Mouse (Mus musculus): ENCODE measurements around the gene Os9. TPM values are rescaled to one million over a fixed set of nuclear protein-coding genes. Genes with fewer than 3 reads are reported as not detected.

Os9 gene
- total and polyA plus RNA-seq, 3 experiments, result 42.4 to 60.4 TPM; not detected in 1

DNA sequence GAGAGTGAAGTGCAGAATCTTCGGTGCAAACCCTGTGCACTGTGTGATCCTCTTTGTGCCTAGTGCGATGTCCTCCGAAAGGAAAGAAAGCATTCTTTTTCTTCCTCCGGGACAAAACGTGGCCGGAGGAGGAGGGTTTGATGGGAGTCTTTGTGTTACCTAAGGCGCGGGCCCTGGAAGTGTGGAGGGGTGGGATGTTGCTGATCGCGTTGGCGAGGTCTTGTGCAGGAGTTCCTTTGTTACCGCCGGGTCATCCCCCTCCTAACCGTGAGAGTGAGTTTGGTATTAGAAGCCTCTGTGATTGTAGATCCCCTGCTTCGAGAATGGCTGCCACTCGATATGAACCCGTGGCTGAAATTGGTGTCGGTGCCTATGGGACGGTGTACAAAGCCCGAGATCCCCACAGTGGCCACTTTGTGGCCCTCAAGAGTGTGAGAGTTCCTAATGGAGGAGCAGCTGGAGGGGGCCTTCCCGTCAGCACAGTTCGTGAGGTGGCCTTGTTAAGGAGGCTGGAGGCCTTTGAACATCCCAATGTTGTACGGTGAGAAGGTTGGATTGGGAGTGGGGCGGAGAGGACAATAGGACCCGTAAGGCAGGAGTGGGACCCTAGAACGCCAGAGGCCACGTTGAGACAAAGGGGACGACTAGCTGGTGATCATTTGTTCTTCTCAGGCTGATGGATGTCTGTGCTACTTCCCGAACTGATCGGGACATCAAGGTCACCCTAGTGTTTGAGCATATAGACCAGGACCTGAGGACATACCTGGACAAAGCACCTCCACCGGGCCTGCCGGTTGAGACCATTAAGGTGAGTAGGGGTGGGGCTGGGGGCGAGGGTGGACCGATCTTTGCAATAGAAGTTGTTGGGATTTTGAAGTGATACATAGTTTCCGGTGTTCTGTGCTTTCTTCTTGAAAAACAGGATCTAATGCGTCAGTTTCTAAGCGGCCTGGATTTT lies 56.7 kb downstream of the Os9 start:
- peak overlapping the region; percentile 93 for H3K9ac ChIP-seq (ENCODE audit: control insufficient read depth, low read depth, low read length, poor library complexity, severe bottlenecking)
- peak overlapping the region; percentile 74 for H3K27ac ChIP-seq (ENCODE audit: control insufficient read depth, low read depth, low read length)
- H3K36me3 ChIP-seq (ENCODE audit: control insufficient read depth in 1 of 2, insufficient read depth in 2 of 2, low read length in 2 of 2), result peaks cover 14 to 39% of the 10 kb centered on the region in 2 experiments
- DNase-seq (ENCODE audit: low read depth, low spot score), result peak; percentile 56
- peaks cover 6 to 18% of the 10 kb centered on the region in 2 experiments for H3K4me1 ChIP-seq (ENCODE audit: control insufficient read depth in 1 of 2, insufficient read depth in 2 of 2, low read length in 2 of 2)
- H3K4me3 ChIP-seq (ENCODE audit: control insufficient read depth in 1 of 2, insufficient read depth in 1 of 2, low read depth in 2 of 2, low read length in 2 of 2), result peak overlapping the region; percentile 68 to 78
- H3K79me2 ChIP-seq (ENCODE audit: control insufficient read depth, insufficient read depth, low read length, poor library complexity), result peaks cover 25% of the 10 kb centered on the region
- H3K27me3 ChIP-seq (ENCODE audit: control insufficient read depth in 1 of 2, insufficient read depth in 2 of 2, low read length in 2 of 2), result no peaks in the 10 kb centered on the region
- no peak for TF ChIP-seq TBP (IDR thresholded peaks at IDR 0.05; ENCODE audit: low read depth, low read length)
- TF ChIP-seq POLR2AphosphoS5 (IDR thresholded peaks at IDR 0.05; ENCODE audit: borderline replicate concordance, low read depth, low read length), result no peak
- TF ChIP-seq UBTF (IDR thresholded peaks at IDR 0.05; ENCODE audit: borderline replicate concordance, insufficient read depth, low read depth, low read length), result 0 out of 2 replicates have a peak, but pooled peaks have one; percentile 20
- no peak for TF ChIP-seq USF1 (IDR thresholded peaks at IDR 0.05; ENCODE audit: low read depth, low read length)
- peak; percentile 50; the same call in 1 of the 2 replicates for TF ChIP-seq MYC (IDR thresholded peaks at IDR 0.05; ENCODE audit: low read depth, low read length)
- TF ChIP-seq SMC3 (IDR thresholded peaks at IDR 0.05; ENCODE audit: low read depth, low read length), result no peak
- no peak for TF ChIP-seq NELFE (IDR thresholded peaks at IDR 0.05; ENCODE audit: low read depth, low read length)
- no peak for TF ChIP-seq E2F4 (IDR thresholded peaks at IDR 0.05; ENCODE audit: borderline replicate concordance, low read depth, low read length)
- no peak for TF ChIP-seq EP300 (IDR thresholded peaks at IDR 0.05; ENCODE audit: low read depth in 1 of 2, low read length in 2 of 2)
- no peak for TF ChIP-seq ETS1 (IDR thresholded peaks at IDR 0.05; ENCODE audit: low read depth, low read length)
- no peak for TF ChIP-seq GATA1 (IDR thresholded peaks at IDR 0.05; ENCODE audit: low read depth, low read length)
- no peak for TF ChIP-seq ZKSCAN1 (IDR thresholded peaks at IDR 0.05; ENCODE audit: low read depth, low read length)
- TF ChIP-seq JUND (IDR thresholded peaks at IDR 0.05; ENCODE audit: low read depth, low read length), result no peak
- TF ChIP-seq CTCF (IDR thresholded peaks at IDR 0.05 in 2 of 3, conservative IDR thresholded peaks at IDR 0.05 in 1 of 3; ENCODE audit: control insufficient read depth in 1 of 3, insufficient read depth in 1 of 3, low read depth in 2 of 3, low read length in 3 of 3, poor library complexity in 1 of 3, severe bottlenecking in 1 of 3), result no peak
- no peak for TF ChIP-seq MYB (IDR thresholded peaks at IDR 0.05; ENCODE audit: low read depth, low read length)
- TF ChIP-seq CHD2 (IDR thresholded peaks at IDR 0.05; ENCODE audit: low read length), result no peak
- TF ChIP-seq MAFK (IDR thresholded peaks at IDR 0.05; ENCODE audit: borderline replicate concordance, low read depth, low read length), result no peak
- peak; percentile 30; the same call in 1 of the 2 replicates for TF ChIP-seq ZMIZ1 (IDR thresholded peaks at IDR 0.05; ENCODE audit: low read depth, low read length)
- 0 out of 2 replicates have a peak, but pooled peaks have one; percentile 45 for TF ChIP-seq MAX (IDR thresholded peaks at IDR 0.05; ENCODE audit: low read length)
- H3K9me3 ChIP-seq (replicated peaks; ENCODE audit: insufficient read depth, low read length), result no peaks in the 10 kb centered on the region

Data from MEL (cell line).